Mouse (Mus musculus) myocyte (in vitro differentiated cells): ENCODE measurements around the gene Trim54. TPM values are rescaled to one million over a fixed set of nuclear protein-coding genes. Genes with fewer than 3 reads are reported as not detected.

ENCODE experiments used
- H3K27me3 ChIP-seq: one replicate; pipeline ENCODE4 v1.6.1; 2011; ENCODE audit not compliant: control insufficient read depth, insufficient read depth, insufficient read length
- H3K36me3 ChIP-seq: one replicate; pipeline ENCODE4 v1.6.1; 2011; ENCODE audit not compliant: control insufficient read depth, insufficient read depth
- H3K4me2 ChIP-seq: one replicate; pipeline ENCODE4 v1.6.1; 2011; ENCODE audit warnings: low read depth, control low read depth
- H3K4me3 ChIP-seq: one replicate; pipeline ENCODE4 v1.5.1; 2011; ENCODE audit warnings: mild to moderate bottlenecking, control low read depth, moderate library complexity
- H3K79me2 ChIP-seq: one replicate; pipeline ENCODE4 v1.6.1; 2011; ENCODE audit not compliant: control insufficient read depth, insufficient read depth
- H3ac ChIP-seq: one replicate; pipeline ENCODE4 v1.6.1; 2011; ENCODE audit not compliant: control insufficient read depth, insufficient read length
- CEBPB ChIP-seq: IDR thresholded peaks from 2 replicates; pipeline ENCODE4 v1.6.1; 2011; ENCODE audit warnings: mild to moderate bottlenecking, moderate library complexity; ENCODE audit not compliant: poor library complexity, insufficient read depth, severe bottlenecking
- E2F4 ChIP-seq: IDR thresholded peaks from one replicate; pipeline ENCODE4 v1.6.1; 2011; ENCODE audit warnings: mild to moderate bottlenecking, control low read depth, moderate library complexity; ENCODE audit not compliant: insufficient read depth
- MAX ChIP-seq: IDR thresholded peaks from one replicate; pipeline ENCODE4 v1.6.1; 2011; ENCODE audit warnings: low read depth, mild to moderate bottlenecking, control low read depth
- MYOD1 ChIP-seq, 3 experiments: IDR thresholded peaks; one replicate each; pipeline ENCODE4 v1.6.1; 2011; ENCODE audit warnings: control low read depth in 2 of 3, low read depth in 2 of 3, mild to moderate bottlenecking in 2 of 3, moderate library complexity in 1 of 3; ENCODE audit not compliant: insufficient read length in 2 of 3, control insufficient read depth in 1 of 3
- MYOG ChIP-seq, 3 experiments: IDR thresholded peaks; one replicate each; pipeline ENCODE4 v1.6.1; 2011; ENCODE audit warnings: control low read depth in 2 of 3, low read depth in 2 of 3, mild to moderate bottlenecking in 2 of 3; ENCODE audit not compliant: insufficient read length in 2 of 3, control insufficient read depth in 1 of 3, insufficient read depth in 1 of 3
- POLR2A ChIP-seq: IDR thresholded peaks from one replicate; pipeline ENCODE4 v1.6.1; 2011; ENCODE audit warnings: low read depth, mild to moderate bottlenecking, control low read depth, moderate library complexity; ENCODE audit not compliant: insufficient read length
- POLR2AphosphoS2 ChIP-seq: IDR thresholded peaks from one replicate; pipeline ENCODE4 v1.6.1; 2011; ENCODE audit warnings: low read depth, control low read depth; ENCODE audit not compliant: insufficient read length
- REST ChIP-seq: IDR thresholded peaks from one replicate; pipeline ENCODE4 v1.6.1; 2011; ENCODE audit warnings: mild to moderate bottlenecking, control low read depth, moderate library complexity; ENCODE audit not compliant: insufficient read depth, insufficient read length
- SRF ChIP-seq: IDR thresholded peaks from one replicate; pipeline ENCODE4 v1.6.1; 2011; ENCODE audit warnings: low read depth; ENCODE audit not compliant: control insufficient read depth, insufficient read length
- TCF12 ChIP-seq: IDR thresholded peaks from one replicate; pipeline ENCODE4 v1.6.1; 2011; ENCODE audit warnings: mild to moderate bottlenecking, control low read depth; ENCODE audit not compliant: poor library complexity, insufficient read depth, severe bottlenecking
- TCF3 ChIP-seq: IDR thresholded peaks from one replicate; pipeline ENCODE4 v1.6.1; 2011; ENCODE audit warnings: low read depth, control low read depth; ENCODE audit not compliant: insufficient read length
- USF1 ChIP-seq: IDR thresholded peaks from one replicate; pipeline ENCODE4 v1.6.1; 2011; ENCODE audit warnings: low read depth, mild to moderate bottlenecking, control low read depth, moderate library complexity
- polyA plus RNA-seq: library from polyadenylated mRNA; unstranded; fragments of >200 nt; fragmentation: generic; extraction: Trizol; gene quantifications from one replicate; pipeline ENCODE4 v1.2.1, GENCODE M21; 2012; ENCODE audit warnings: missing spikeins

Gene Trim54
- polyA plus RNA-seq, 1 experiment: 110 TPM

GRCm38 (mm10) chr5:31179301-31179765 is 62.8 kb downstream of the Trim54 start:
- peak overlapping the region; percentile 83 for H3K4me2 ChIP-seq
- peaks cover 2% of the 10 kb centered on the region for H3K36me3 ChIP-seq
- no peaks in the 10 kb centered on the region for H3K27me3 ChIP-seq
- H3ac ChIP-seq: peak overlapping the region; percentile 80
- H3K4me3 ChIP-seq: peak overlapping the region; percentile 92
- peak; percentile 50 for TF ChIP-seq E2F4
- no peak for TF ChIP-seq REST
- peaks cover 53% of the 10 kb centered on the region for H3K79me2 ChIP-seq

GRCm38 (mm10) chr5:31179766-31180630 is 63.5 kb downstream of the Trim54 start, which contains the start of the genes Gm29609 and Gtf3c2:
TSS of gene Gm29609 (minus strand) at chr5:31179911.
TSS of gene Gtf3c2 (minus strand) at chr5:31180144.
- peak; percentile 90 for TF ChIP-seq POLR2A
- no peak for TF ChIP-seq CEBPB
- peak; percentile 79 for TF ChIP-seq E2F4
- TF ChIP-seq POLR2AphosphoS2: peak; percentile 78
- peak in 1 of 3 experiments; percentile 2 for TF ChIP-seq MYOG (IDR thresholded peaks at IDR 0.05; ENCODE audit: control insufficient read depth in 1 of 3, insufficient read depth in 1 of 3, insufficient read length in 2 of 3, low read depth in 2 of 3)
- Histone ChIP-seq H3K36me3 (no peaks in the 10 kb centered on the region), H3K27me3 (no peaks in the 10 kb centered on the region)

GRCm38 (mm10) chr5:31181183-31181770 is 64.8 kb downstream of the Trim54 start:
- Histone ChIP-seq H3K79me2 (peaks cover 34% of the 10 kb centered on the region), H3ac (no peak overlapping the region), H3K4me2 (no peak overlapping the region), H3K27me3 (no peaks in the 10 kb centered on the region), H3K4me3 (peak overlapping the region; percentile 92), H3K36me3 (no peaks in the 10 kb centered on the region)
- TF ChIP-seq POLR2A (no peak), CEBPB (no peak)

More at GRCm38 (mm10) chr5:31179766-31180630, 63.5 kb downstream of the Trim54 start, which contains the start of the genes Gm29609 and Gtf3c2:
- peak within 1 kb of the TSS; percentile 92 for H3K4me3 ChIP-seq
- H3K79me2 ChIP-seq: peaks cover 47% of the 10 kb centered on the region
- peak within 1 kb of the TSS; percentile 95 for H3K4me2 ChIP-seq
- H3ac ChIP-seq: peak within 1 kb of the TSS; percentile 80

- H3K4me3 ChIP-seq: no peak overlapping the region
- H3ac ChIP-seq: no peak overlapping the region
- no peak overlapping the region for H3K4me2 ChIP-seq
- peaks cover 10% of the 10 kb centered on the region for H3K79me2 ChIP-seq
- no peaks in the 10 kb centered on the region for H3K27me3 ChIP-seq
- H3K36me3 ChIP-seq: peaks cover 9% of the 10 kb centered on the region
- TF ChIP-seq REST (no peak), USF1 (no peak), POLR2AphosphoS2 (no peak), E2F4 (no peak), MYOD1 (IDR thresholded peaks at IDR 0.05; ENCODE audit: control insufficient read depth in 1 of 3, insufficient read length in 2 of 3, low read depth in 2 of 3) (no peak), POLR2A (no peak), TCF12 (no peak), TCF3 (no peak), CEBPB (no peak), MAX (no peak), SRF (no peak)
Measured at GRCm38 (mm10) chr5:31183678-31184077, 67.2 kb downstream of the Trim54 start.

Other genes with a start within 250 kb of the Trim54 start
- gene Tmem214, start 248.7 kb upstream of the Trim54 start, polyA plus RNA-seq: 52.8 TPM
- 3.1 TPM for gene Agbl5, start 228.0 kb upstream of the Trim54 start, polyA plus RNA-seq
- gene Ost4, start 208.9 kb upstream of the Trim54 start, polyA plus RNA-seq: 262 TPM
- gene Emilin1, start 203.3 kb upstream of the Trim54 start, polyA plus RNA-seq: 25.8 TPM
- gene Khk, start 195.3 kb upstream of the Trim54 start, polyA plus RNA-seq: 16.6 TPM
- gene Cgref1, start 171.1 kb upstream of the Trim54 start, polyA plus RNA-seq: 26.2 TPM
- 158 TPM for gene Preb, start 156.4 kb upstream of the Trim54 start, polyA plus RNA-seq
- gene Tcf23, start 148.1 kb upstream of the Trim54 start, polyA plus RNA-seq: 0.62 TPM
- 143 TPM for gene Atraid, start 68.4 kb upstream of the Trim54 start, polyA plus RNA-seq
- 11.1 TPM for gene Slc5a6, start 67.8 kb upstream of the Trim54 start, polyA plus RNA-seq
- gene Cad, start 61.9 kb upstream of the Trim54 start, polyA plus RNA-seq: 31.5 TPM
- not detected for gene Dnajc5g, start 10.4 kb upstream of the Trim54 start, polyA plus RNA-seq
- gene Slc30a3, start 8.5 kb upstream of the Trim54 start, polyA plus RNA-seq: 0.19 TPM
- 0.78 TPM for gene Ucn, start 22.1 kb downstream of the Trim54 start, polyA plus RNA-seq
- 35.8 TPM for gene Mpv17, start 37.5 kb downstream of the Trim54 start, polyA plus RNA-seq
- 2.6 TPM for gene Gm29609, start 63.2 kb downstream of the Trim54 start, polyA plus RNA-seq
- gene Gtf3c2, start 63.4 kb downstream of the Trim54 start, polyA plus RNA-seq: 24.9 TPM
- 138 TPM for gene Snx17, start 76.5 kb downstream of the Trim54 start, polyA plus RNA-seq
- gene Eif2b4, start 76.7 kb downstream of the Trim54 start, polyA plus RNA-seq: 60.2 TPM
- 25.6 TPM for gene Zfp513, start 85.6 kb downstream of the Trim54 start, polyA plus RNA-seq
- 89.3 TPM for gene Ppm1g, start 104.0 kb downstream of the Trim54 start, polyA plus RNA-seq
- gene Nrbp1, start 124.2 kb downstream of the Trim54 start, polyA plus RNA-seq: 87.9 TPM
- not detected for gene Gm9970, start 124.5 kb downstream of the Trim54 start, polyA plus RNA-seq
- gene Krtcap3, start 135.0 kb downstream of the Trim54 start, polyA plus RNA-seq: 2.1 TPM
- gene Ift172, start 174.4 kb downstream of the Trim54 start, polyA plus RNA-seq: 22.5 TPM
- 4.9 TPM for gene Fndc4, start 179.4 kb downstream of the Trim54 start, polyA plus RNA-seq
- gene Gckr, start 180.7 kb downstream of the Trim54 start, polyA plus RNA-seq: 0.16 TPM